Mouse (Mus musculus) embryonic facial prominence, embryonic 12.5 days (tissue): ENCODE measurements around the gene Cpt1c. TPM values are rescaled to one million over a fixed set of nuclear protein-coding genes. Genes with fewer than 3 reads are reported as not detected.
A peak's percentile ranks its signal among the peaks of the same experiment; 100 is the strongest.

Experiments used
- ATAC-seq: fragments of 200-750 bp; cut with Nextera tagmentation; 2 replicates; pipeline ENCODE4 v1.8.0; 2017; ENCODE audit not compliant: insufficient number of reproducible peaks, insufficient read depth, low FRiP score, low TSS enrichment
- H3K27ac ChIP-seq: fragments of 300-500 bp; sonication (generic); 2 replicates; pipeline ENCODE4 v1.5.1; 2016; ENCODE audit warnings: mild to moderate bottlenecking
- H3K27me3 ChIP-seq: fragments of 300-500 bp; sonication (generic); 2 replicates; pipeline ENCODE4 v1.6.1; 2016; ENCODE audit warnings: mild to moderate bottlenecking, moderate library complexity
- H3K36me3 ChIP-seq: fragments of 300-500 bp; sonication (generic); 2 replicates; pipeline ENCODE4 v1.6.1; 2016; ENCODE audit warnings: mild to moderate bottlenecking
- H3K4me1 ChIP-seq: fragments of 300-500 bp; sonication (generic); 2 replicates; pipeline ENCODE4 v1.6.1; 2016
- H3K4me2 ChIP-seq: fragments of 300-500 bp; sonication (generic); replicated peaks from 2 replicates; pipeline ENCODE4 v1.6.1; 2016; ENCODE audit warnings: mild to moderate bottlenecking, moderate library complexity
- H3K4me3 ChIP-seq: fragments of 300-500 bp; sonication (generic); 2 replicates; pipeline ENCODE4 v1.5.1; 2016; ENCODE audit warnings: mild to moderate bottlenecking
- H3K9ac ChIP-seq: fragments of 300-500 bp; sonication (generic); 2 replicates; pipeline ENCODE4 v1.6.1; 2016; ENCODE audit warnings: mild to moderate bottlenecking, moderate library complexity
- H3K9me3 ChIP-seq: fragments of 300-500 bp; sonication (generic); 2 replicates; pipeline ENCODE4 v1.6.1; 2016; ENCODE audit warnings: mild to moderate bottlenecking, moderate library complexity
- WGBS: fragments of 180-500 bp; shearing (Covaris S2); methylation state at CpG from one replicate; pipeline ENCODE4 v1.1.7; 2016; 5-methylcytosine and 5-hydroxymethylcytosine counted together
- polyA plus RNA-seq: library from polyadenylated mRNA; unstranded; fragments of >200 nt; fragmentation: Nextera tagmentation; extraction: Ambion mirVana; gene quantifications from 2 replicates; pipeline ENCODE4 v1.2.1, GENCODE M21; 2016

Cpt1c gene
- polyA plus RNA-seq, 1 experiment from 2014 or later = 32.9 TPM

DNA sequence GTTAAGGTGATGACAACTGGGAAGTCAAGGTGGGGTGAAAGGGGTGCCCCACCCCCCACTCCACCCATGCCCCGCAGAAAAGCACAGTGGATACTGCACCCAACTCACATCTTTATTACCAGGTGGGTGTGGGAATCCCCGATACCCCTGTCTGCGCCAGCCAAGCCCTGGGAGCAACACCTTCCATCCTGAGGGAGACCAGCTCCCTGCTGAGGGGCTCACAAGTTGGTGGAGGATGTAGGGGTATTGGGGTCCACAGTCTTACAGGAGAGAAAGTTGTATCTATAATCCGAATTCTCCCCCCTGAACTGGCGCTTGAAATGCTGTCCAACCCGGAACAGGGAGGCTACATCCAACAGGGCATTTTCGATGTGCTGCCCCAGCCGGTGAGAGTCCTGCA is 15.4 kb downstream of the Cpt1c start:
- Histone ChIP-seq H3K4me3 (no peak overlapping the region), H3K9me3 (no peaks in the 10 kb centered on the region), H3K9ac (no peak overlapping the region), H3K27ac (no peak overlapping the region), H3K36me3 (peaks cover 40% of the 10 kb centered on the region), H3K4me2 (no peak overlapping the region), H3K27me3 (no peaks in the 10 kb centered on the region), H3K4me1 (no peaks in the 10 kb centered on the region)
- ATAC-seq = no peak
- whole genome bisulfite sequencing = 88% methylated on average over 8 of the region's 8 CpGs

GRCm38 (mm10) chr7:44958208-44958607 is 16.4 kb downstream of the Cpt1c start:
- no peak for ATAC-seq

GRCm38 (mm10) chr7:44957183-44957835 is 17.3 kb downstream of the Cpt1c start:
- Histone ChIP-seq H3K4me2 (no peak overlapping the region), H3K36me3 (peaks cover 28% of the 10 kb centered on the region), H3K9me3 (no peaks in the 10 kb centered on the region), H3K27ac (no peak overlapping the region), H3K27me3 (peaks cover 2% of the 10 kb centered on the region; the same call in 1 of the 2 replicates), H3K4me3 (no peak overlapping the region), H3K9ac (no peak overlapping the region), H3K4me1 (peaks cover 3% of the 10 kb centered on the region; the same call in 1 of the 2 replicates)
- WGBS = 72% methylated on average over 20 of the region's 20 CpGs
- no peak for ATAC-seq

More at GRCm38 (mm10) chr7:44958208-44958607, 16.4 kb downstream of the Cpt1c start:
- Histone ChIP-seq H3K27me3 (no peaks in the 10 kb centered on the region; the same call in 1 of the 2 replicates), H3K36me3 (peaks cover 35% of the 10 kb centered on the region), H3K27ac (no peak overlapping the region), H3K4me2 (no peak overlapping the region), H3K4me1 (no peaks in the 10 kb centered on the region), H3K9me3 (no peaks in the 10 kb centered on the region), H3K9ac (no peak overlapping the region), H3K4me3 (no peak overlapping the region)
- WGBS = 63% methylated on average over 7 of the region's 7 CpGs

GRCm38 (mm10) chr7:44956266-44956665 is 18.4 kb downstream of the Cpt1c start:
- H3K27ac ChIP-seq = no peak overlapping the region

DNA sequence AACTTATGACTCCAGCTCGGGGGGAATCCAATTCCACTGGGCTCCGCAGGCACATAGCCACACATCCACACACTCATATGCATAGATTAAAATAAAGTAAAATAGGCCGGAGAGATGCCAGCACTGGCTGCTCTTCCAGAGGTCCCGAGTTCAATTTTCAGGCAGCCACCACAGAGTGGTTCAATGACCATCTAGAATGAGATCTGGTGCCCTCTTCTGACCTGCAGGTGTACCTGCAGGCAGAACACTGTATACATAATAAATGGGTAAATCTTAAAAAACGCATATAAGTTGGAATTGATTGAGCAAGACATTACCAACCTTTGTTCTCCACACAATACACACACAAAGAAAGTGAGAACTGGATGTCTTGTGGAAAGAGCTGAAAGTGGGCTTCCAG is 19.0 kb downstream of the Cpt1c start:
- 54% methylated on average over 5 of the region's 5 CpGs for WGBS
- Histone ChIP-seq H3K27me3 (peaks cover 18% of the 10 kb centered on the region), H3K4me3 (no peak overlapping the region), H3K4me2 (no peak overlapping the region), H3K36me3 (peaks cover 12% of the 10 kb centered on the region), H3K9ac (no peak overlapping the region), H3K9me3 (no peaks in the 10 kb centered on the region), H3K27ac (no peak overlapping the region), H3K4me1 (peaks cover 12% of the 10 kb centered on the region; the same call in 1 of the 2 replicates)
- no peak for ATAC-seq

More at GRCm38 (mm10) chr7:44956266-44956665, 18.4 kb downstream of the Cpt1c start:
- H3K4me1 ChIP-seq = peaks cover 12% of the 10 kb centered on the region; the same call in 1 of the 2 replicates
- no peak overlapping the region for H3K4me3 ChIP-seq
- 49% methylated on average over 6 of the region's 6 CpGs for WGBS
- ATAC-seq = no peak
- peaks cover 17% of the 10 kb centered on the region for H3K36me3 ChIP-seq
- no peak overlapping the region for H3K4me2 ChIP-seq
- H3K9me3 ChIP-seq = no peaks in the 10 kb centered on the region
- no peak overlapping the region for H3K9ac ChIP-seq
- peaks cover 12% of the 10 kb centered on the region for H3K27me3 ChIP-seq

DNA sequence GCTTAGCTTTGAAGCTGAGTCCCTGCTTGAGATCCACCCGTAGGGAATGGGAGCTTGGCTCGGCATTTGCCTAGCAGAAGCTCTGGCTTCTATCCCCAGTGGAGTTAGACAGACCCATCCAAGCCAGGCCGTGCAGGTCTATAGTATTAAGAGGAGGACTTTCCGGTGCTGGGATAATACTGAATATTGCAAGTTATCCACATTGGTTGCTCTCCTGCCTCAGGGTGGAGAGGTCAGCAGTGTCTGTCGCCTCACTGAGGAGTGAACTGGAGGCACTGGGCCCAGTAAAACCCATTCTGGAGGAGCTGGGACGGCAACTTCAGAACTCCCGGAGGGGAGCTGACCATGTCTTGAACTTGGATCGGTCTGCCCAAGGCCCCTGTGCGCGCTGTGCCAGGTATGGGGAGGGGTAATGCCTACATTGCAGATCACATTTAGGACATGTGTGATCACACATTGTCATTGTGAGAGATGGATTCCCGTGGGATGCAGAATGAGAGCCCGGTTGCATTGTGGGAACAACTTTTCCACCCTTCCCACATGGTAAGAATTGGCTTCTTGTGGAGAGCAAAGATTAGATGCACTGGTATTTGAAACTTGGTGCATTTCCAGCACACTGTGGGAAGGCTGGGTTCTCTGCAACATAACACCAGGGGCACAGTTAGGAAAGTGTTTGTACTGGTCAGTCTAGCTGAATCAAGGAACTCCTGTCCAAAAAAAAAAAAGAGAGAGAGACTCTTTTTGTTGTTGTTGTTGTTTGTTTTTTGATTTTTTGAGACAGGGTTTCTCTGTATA is 20.4 kb downstream of the Cpt1c start:
- peaks cover 6% of the 10 kb centered on the region for H3K36me3 ChIP-seq
- H3K4me3 ChIP-seq = no peak overlapping the region
- H3K9me3 ChIP-seq = no peaks in the 10 kb centered on the region
- no peak overlapping the region for H3K27ac ChIP-seq
- no peak for ATAC-seq
- H3K9ac ChIP-seq = no peak overlapping the region
- peaks cover 32% of the 10 kb centered on the region for H3K27me3 ChIP-seq
- H3K4me2 ChIP-seq = no peak overlapping the region
- 80% methylated on average over 12 of the region's 12 CpGs for WGBS
- peaks cover 12% of the 10 kb centered on the region; the same call in 1 of the 2 replicates for H3K4me1 ChIP-seq

DNA sequence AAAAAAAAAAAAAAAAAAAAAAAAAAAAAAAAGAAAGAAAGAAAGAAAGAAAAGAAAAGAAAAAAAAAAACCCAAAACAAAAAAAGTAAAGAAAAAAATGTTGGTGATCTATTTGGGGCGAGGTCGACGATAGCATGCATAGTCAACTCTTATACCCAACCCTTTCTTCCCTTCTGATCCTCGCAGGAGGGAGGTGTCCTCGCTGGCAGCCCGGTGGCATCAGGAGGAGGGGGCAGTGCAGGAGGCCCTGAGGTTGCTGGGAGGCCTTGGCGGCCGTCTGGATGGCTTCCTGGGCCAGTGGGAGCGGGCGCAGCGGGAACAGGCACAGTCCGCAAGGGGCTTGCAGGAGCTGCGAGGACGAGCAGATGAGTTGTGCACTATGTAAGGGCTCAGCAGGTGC is 21.1 kb downstream of the Cpt1c start:
- 44% methylated on average over 14 of the region's 14 CpGs for WGBS
- no peak overlapping the region for H3K4me3 ChIP-seq
- H3K27me3 ChIP-seq = peaks cover 33% of the 10 kb centered on the region

DNA sequence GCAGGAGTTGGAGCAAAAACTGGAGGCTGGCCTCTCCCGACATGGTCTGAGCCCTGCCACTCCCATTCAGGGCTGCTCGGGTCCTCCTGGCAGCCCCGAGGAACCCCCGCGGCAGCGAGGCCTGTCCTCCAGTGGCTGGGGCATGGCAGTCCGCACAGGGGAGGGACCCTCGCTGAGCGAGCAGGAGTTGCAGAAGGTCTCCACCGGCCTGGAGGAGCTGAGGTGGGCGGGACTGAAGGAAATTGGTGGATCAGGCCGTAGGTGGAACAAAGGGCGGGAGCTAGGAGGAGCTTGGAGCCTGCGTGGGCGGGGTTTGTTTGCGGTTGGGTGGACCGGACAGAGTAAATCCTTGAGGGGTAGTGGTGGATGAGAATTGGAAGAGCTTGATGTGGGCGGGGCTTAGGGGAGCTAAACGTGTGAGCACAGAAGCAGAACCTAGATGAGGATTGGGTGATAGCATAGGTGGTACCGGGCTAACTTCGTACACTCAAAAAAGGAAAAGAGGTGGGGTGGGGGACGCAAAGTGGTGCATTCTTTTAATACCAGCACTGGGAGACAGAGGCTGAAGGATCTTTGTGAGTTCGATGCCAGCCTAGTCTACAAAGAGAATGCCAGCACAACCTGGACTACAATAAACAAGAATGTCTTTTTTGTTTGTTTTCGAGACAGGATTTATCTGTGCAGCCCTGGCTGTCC is 21.9 kb downstream of the Cpt1c start:
- WGBS = 7% methylated on average over 24 of the region's 24 CpGs
- no peaks in the 10 kb centered on the region for H3K36me3 ChIP-seq
- H3K9me3 ChIP-seq = no peaks in the 10 kb centered on the region
- peak overlapping the region; percentile 47 for H3K4me3 ChIP-seq
- peaks cover 12% of the 10 kb centered on the region; the same call in 1 of the 2 replicates for H3K4me1 ChIP-seq
- H3K27ac ChIP-seq = 0 out of 2 replicates have a peak overlapping the region, but pooled peaks have one; percentile 64
- peaks cover 33% of the 10 kb centered on the region for H3K27me3 ChIP-seq
- peak overlapping the region; percentile 86 for H3K4me2 ChIP-seq
- peak; percentile 86 for ATAC-seq
- H3K9ac ChIP-seq = peak overlapping the region; percentile 61

More for the DNA sequence above, 21.1 kb downstream of the Cpt1c start:
- Histone ChIP-seq H3K4me2 (no peak overlapping the region), H3K9me3 (no peaks in the 10 kb centered on the region), H3K9ac (no peak overlapping the region), H3K4me1 (peaks cover 12% of the 10 kb centered on the region; the same call in 1 of the 2 replicates), H3K27ac (no peak overlapping the region), H3K36me3 (no peaks in the 10 kb centered on the region)
- no peak for ATAC-seq

GRCm38 (mm10) chr7:44951960-44952359 is 22.7 kb downstream of the Cpt1c start:
- H3K27ac ChIP-seq = 0 out of 2 replicates have a peak overlapping the region, but pooled peaks have one; percentile 64
- under 1% methylated on average over 10 of the region's 10 CpGs for WGBS
- peak overlapping the region; percentile 47 for H3K4me3 ChIP-seq
- H3K36me3 ChIP-seq = no peaks in the 10 kb centered on the region
- peak; percentile 57; the same call in 1 of the 2 replicates for ATAC-seq
- H3K4me2 ChIP-seq = peak overlapping the region; percentile 86
- peak overlapping the region; percentile 61 for H3K9ac ChIP-seq
- peaks cover 33% of the 10 kb centered on the region for H3K27me3 ChIP-seq
- H3K4me1 ChIP-seq = peaks cover 12% of the 10 kb centered on the region; the same call in 1 of the 2 replicates
- H3K9me3 ChIP-seq = no peaks in the 10 kb centered on the region

DNA sequence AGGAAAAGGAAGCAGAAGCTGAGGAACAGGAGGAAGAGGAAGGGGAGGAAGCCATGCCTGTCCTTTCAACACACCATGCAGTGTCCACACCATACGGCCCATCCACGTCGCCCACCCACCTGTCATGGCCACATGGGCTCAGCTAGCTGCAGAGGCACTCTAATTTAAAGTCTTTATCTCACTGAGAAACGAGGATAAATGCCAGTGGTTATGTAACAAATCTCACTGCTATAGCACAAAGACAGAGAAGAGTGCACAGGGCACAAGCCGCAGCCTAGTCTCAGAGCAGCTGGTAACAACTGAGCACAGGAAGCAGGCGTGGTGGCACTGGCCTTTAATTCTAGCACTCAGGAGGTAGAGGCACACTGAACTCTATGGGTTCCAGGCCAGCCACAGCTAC is 24.7 kb downstream of the Cpt1c start:
- peaks cover 12% of the 10 kb centered on the region; the same call in 1 of the 2 replicates for H3K4me1 ChIP-seq
- ATAC-seq = no peak
- H3K4me2 ChIP-seq = no peak overlapping the region
- H3K4me3 ChIP-seq = no peak overlapping the region
- H3K9ac ChIP-seq = no peak overlapping the region
- peaks cover 33% of the 10 kb centered on the region for H3K27me3 ChIP-seq
- WGBS = 80% methylated on average over 6 of the region's 6 CpGs
- no peak overlapping the region for H3K27ac ChIP-seq
- H3K9me3 ChIP-seq = no peaks in the 10 kb centered on the region
- H3K36me3 ChIP-seq = no peaks in the 10 kb centered on the region

DNA sequence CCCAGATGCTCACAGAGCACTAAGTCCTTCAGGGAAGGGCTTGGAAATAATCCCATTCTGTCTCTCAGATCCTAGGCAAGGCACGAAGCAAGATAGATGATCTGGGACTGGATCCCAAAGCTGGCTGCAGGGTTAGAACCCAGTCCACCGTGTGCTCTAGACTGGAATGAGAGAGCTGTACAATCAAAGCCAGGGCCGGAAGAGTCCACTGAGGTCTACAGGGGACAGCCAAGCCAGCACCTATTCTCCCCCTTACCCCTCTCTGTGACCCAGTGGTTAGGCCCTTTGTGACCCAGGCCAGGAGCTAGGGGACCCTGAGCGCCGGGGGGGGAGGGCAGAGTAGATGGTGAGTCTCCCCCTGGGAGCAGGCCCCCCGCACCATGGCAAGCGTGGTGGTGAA is 31.7 kb downstream of the Cpt1c start, which contains the start of gene Tsks:
Gene Tsks (plus strand): TSS at position 301 of the 400 bp plus-strand sequence.
- 85% methylated on average over 7 of the region's 7 CpGs for WGBS
- ATAC-seq = no peak
- Histone ChIP-seq H3K9me3 (no peaks in the 10 kb centered on the region), H3K27me3 (no peaks in the 10 kb centered on the region), H3K36me3 (no peaks in the 10 kb centered on the region), H3K4me3 (no peak within 1 kb of the TSS), H3K4me1 (no peaks in the 10 kb centered on the region), H3K27ac (no peak within 1 kb of the TSS), H3K4me2 (no peak within 1 kb of the TSS), H3K9ac (no peak within 1 kb of the TSS)
